Mouse (Mus musculus) intestine, embryonic 14.5 days (tissue): ENCODE results near the gene Vmn2r44. TPM values are rescaled to one million over a fixed set of nuclear protein-coding genes. Genes with fewer than 3 reads are reported as not detected.
"Not testable (repeated sequence)": the region's sequence is repeated elsewhere in the genome, so short reads cannot be mapped to it uniquely, and the experiment has no call there.

Experiments
- ATAC-seq: fragments of 200-750 bp; cut with Nextera tagmentation; replicated peaks from 2 replicates; pipeline ENCODE4 v1.8.0; 2017; ENCODE audit warnings: low read depth, moderate number of reproducible peaks, moderate TSS enrichment, moderate library complexity; ENCODE audit not compliant: low FRiP score, low TSS enrichment
- DNase-seq: peaks from one replicate; pipeline ENCODE4 v3.0.0-alpha.2; 2018; ENCODE audit warnings: low spot score
- H3K27ac ChIP-seq: fragments of 300-500 bp; sonication (generic); 2 replicates; pipeline ENCODE4 v1.5.1; 2014; ENCODE audit warnings: low read depth, mild to moderate bottlenecking, control low read depth
- H3K27me3 ChIP-seq: fragments of 300-500 bp; sonication (generic); replicated peaks from 2 replicates; pipeline ENCODE4 v1.6.1; 2014; ENCODE audit warnings: low read length, control low read depth; ENCODE audit not compliant: control insufficient read depth, insufficient read depth
- H3K36me3 ChIP-seq: fragments of 300-500 bp; sonication (generic); 2 replicates; pipeline ENCODE4 v1.6.1; 2014; ENCODE audit warnings: low read length, control low read depth; ENCODE audit not compliant: control insufficient read depth, insufficient read depth
- H3K4me1 ChIP-seq: fragments of 300-500 bp; sonication (generic); replicated peaks from 2 replicates; pipeline ENCODE4 v1.6.1; 2014; ENCODE audit warnings: low read length, control low read depth, mixed read lengths; ENCODE audit not compliant: control insufficient read depth, insufficient read depth
- H3K4me2 ChIP-seq: fragments of 300-500 bp; sonication (generic); 2 replicates; pipeline ENCODE4 v1.6.1; 2014; ENCODE audit warnings: low read length
- H3K4me3 ChIP-seq: fragments of 300-500 bp; sonication (generic); 2 replicates; pipeline ENCODE4 v1.5.1; 2014; ENCODE audit warnings: low read depth, low read length, control low read depth, mixed read lengths
- H3K9ac ChIP-seq: fragments of 300-500 bp; sonication (generic); 2 replicates; pipeline ENCODE4 v1.6.1; 2014; ENCODE audit warnings: mild to moderate bottlenecking, low read length
- H3K9me3 ChIP-seq: fragments of 300-500 bp; sonication (generic); 2 replicates; pipeline ENCODE4 v1.6.1; 2016; ENCODE audit warnings: low read length, control low read depth; ENCODE audit not compliant: control insufficient read depth
- WGBS: fragments of 180-500 bp; shearing (Covaris S2); extraction: QIAGEN DNeasy Blood & Tissue Kit; methylation state at CpG from one replicate; pipeline ENCODE4 v1.1.7; 2014; 5-methylcytosine and 5-hydroxymethylcytosine counted together
- polyA plus RNA-seq: library from polyadenylated mRNA; unstranded; fragments of >200 nt; fragmentation: Nextera tagmentation; extraction: Ambion mirVana; gene quantifications from 2 replicates; pipeline ENCODE4 v1.2.1, GENCODE M21; 2014

Vmn2r44 gene
- polyA plus RNA-seq: not detected in 2 replicates

- H3K27me3 ChIP-seq, H3K9ac ChIP-seq, H3K36me3 ChIP-seq, H3K4me1 ChIP-seq, DNase-seq, H3K9me3 ChIP-seq, ATAC-seq, H3K4me2 ChIP-seq, H3K27ac ChIP-seq, H3K4me3 ChIP-seq: not testable (repeated sequence)
Measured at GRCm38 (mm10) chr7:8383233-8383632, at the start of gene Vmn2r44. TSS of gene Vmn2r44 (minus strand) at chr7:8383333.

- H3K4me1 ChIP-seq, DNase-seq, H3K27ac ChIP-seq, H3K27me3 ChIP-seq, H3K9ac ChIP-seq, H3K9me3 ChIP-seq, ATAC-seq, H3K4me2 ChIP-seq, H3K4me3 ChIP-seq, H3K36me3 ChIP-seq: not testable (repeated sequence)
- WGBS: 85% methylated on average over 11 of the region's 11 CpGs
Measured at GRCm38 (mm10) chr7:8357879-8358278, 25.3 kb downstream of the Vmn2r44 start.

Other genes starting within 250 kb of the Vmn2r44 start
- gene Vmn2r41, start 221.7 kb downstream of the Vmn2r44 start, polyA plus RNA-seq: not detected in 2 replicates
- gene Vmn2r42, start 183.0 kb downstream of the Vmn2r44 start, polyA plus RNA-seq: not detected in 2 replicates
- not detected in 2 replicates for gene Vmn2r43, start 122.7 kb downstream of the Vmn2r44 start, polyA plus RNA-seq
- gene Vmn2r45, start 105.7 kb upstream of the Vmn2r44 start, polyA plus RNA-seq: not detected in 2 replicates